Mouse (Mus musculus) megakaryocyte-erythroid progenitor cell, adult 5-6 weeks (primary cell): ENCODE results near the gene Inca1. TPM values are rescaled to one million over a fixed set of nuclear protein-coding genes. Genes with fewer than 3 reads are reported as not detected.

Source experiments
- ATAC-seq: replicated peaks from 2 replicates; pipeline ENCODE4 v1.8.0; 2016; ENCODE audit warnings: mild to moderate bottlenecking, inconsistent platforms; ENCODE audit not compliant: severe bottlenecking, poor library complexity, low FRiP score, low TSS enrichment
- total RNA-seq, 2 experiments: library from RNA; stranded (forward) in 1 of 2; stranded (reverse) in 1 of 2; fragments of 200-1000, 215-1000 nt in 1 of 2; fragments of >200 nt in 1 of 2; fragmentation: Nextera tagmentation in 1 of 2; gene quantifications; 2 replicates each; pipeline ENCODE4 v1.2.3; 2014 to 2017

Gene Inca1
- total RNA-seq, 2 experiments from 2014 or later = 0.42 TPM; not detected in 1

GRCm38 (mm10) chr11:70644564-70645103, 55.3 kb downstream of the Inca1 start:
- no peak for ATAC-seq

- no peak for ATAC-seq
Measured at GRCm38 (mm10) chr11:70643051-70643450, 56.9 kb downstream of the Inca1 start.

- ATAC-seq = no peak
Measured at GRCm38 (mm10) chr11:70641241-70641640, 58.7 kb downstream of the Inca1 start.

GRCm38 (mm10) chr11:70639976-70640375, 60.0 kb downstream of the Inca1 start:
- no peak for ATAC-seq

GRCm38 (mm10) chr11:70638714-70639278, 61.2 kb downstream of the Inca1 start, which contains the start of gene Gp1ba:
Gp1ba (plus strand) TSS chr11:70639122.
- peak; percentile 85 for ATAC-seq

Other genes starting within 250 kb of the Inca1 start
- 25.5 and 34.8 TPM in 2 replicates for gene Med11, start 248.2 kb downstream of the Inca1 start, total RNA-seq (2014; fragmentation: Nextera tagmentation)
- gene Med11, start 248.2 kb downstream of the Inca1 start, total RNA-seq (2017) = 38.6 and 46.5 TPM in 2 replicates
- 0.30 and 0.94 TPM in 2 replicates for gene Zmynd15, start 240.7 kb downstream of the Inca1 start, total RNA-seq (2014; fragmentation: Nextera tagmentation)
- not detected in 2 replicates for gene Zmynd15, start 240.7 kb downstream of the Inca1 start, total RNA-seq (2017)
- 0.99 TPM in 1 of 2 replicates, not detected in the other for gene Cxcl16, start 240.2 kb downstream of the Inca1 start, total RNA-seq (2014; fragmentation: Nextera tagmentation)
- 0.08 TPM in 1 of 2 replicates, not detected in the other for gene Cxcl16, start 240.2 kb downstream of the Inca1 start, total RNA-seq (2017)
- not detected in 2 replicates for gene Tm4sf5, start 194.9 kb downstream of the Inca1 start, total RNA-seq (2014; fragmentation: Nextera tagmentation)
- not detected in 2 replicates for gene Tm4sf5, start 194.9 kb downstream of the Inca1 start, total RNA-seq (2017)
- gene Vmo1, start 185.5 kb downstream of the Inca1 start, total RNA-seq (2014; fragmentation: Nextera tagmentation) = not detected in 2 replicates
- not detected in 2 replicates for gene Vmo1, start 185.5 kb downstream of the Inca1 start, total RNA-seq (2017)
- gene Gltpd2, start 181.0 kb downstream of the Inca1 start, total RNA-seq (2014; fragmentation: Nextera tagmentation) = not detected in 2 replicates
- gene Gltpd2, start 181.0 kb downstream of the Inca1 start, total RNA-seq (2017) = not detected in 2 replicates
- gene Psmb6, start 174.8 kb downstream of the Inca1 start, total RNA-seq (2014; fragmentation: Nextera tagmentation) = 299 and 333 TPM in 2 replicates
- 225 and 305 TPM in 2 replicates for gene Psmb6, start 174.8 kb downstream of the Inca1 start, total RNA-seq (2017)
- not detected in 2 replicates for gene Gm40193, start 167.2 kb downstream of the Inca1 start, total RNA-seq (2014; fragmentation: Nextera tagmentation)
- not detected in 2 replicates for gene Gm40193, start 167.2 kb downstream of the Inca1 start, total RNA-seq (2017)
- gene Pld2, start 160.1 kb downstream of the Inca1 start, total RNA-seq (2014; fragmentation: Nextera tagmentation) = not detected in 2 replicates
- 0.47 TPM in 1 of 2 replicates, not detected in the other for gene Pld2, start 160.1 kb downstream of the Inca1 start, total RNA-seq (2017)
- 44.7 and 61.0 TPM in 2 replicates for gene Mink1, start 137.3 kb downstream of the Inca1 start, total RNA-seq (2014; fragmentation: Nextera tagmentation)
- gene Mink1, start 137.3 kb downstream of the Inca1 start, total RNA-seq (2017) = 18.2 and 19.8 TPM in 2 replicates
- gene 4930544D05Rik, start 84.3 kb downstream of the Inca1 start, total RNA-seq (2014; fragmentation: Nextera tagmentation) = not detected in 2 replicates
- gene 4930544D05Rik, start 84.3 kb downstream of the Inca1 start, total RNA-seq (2017) = not detected in 2 replicates
- 3.0 TPM in 1 of 2 replicates, not detected in the other for gene Chrne, start 80.9 kb downstream of the Inca1 start, total RNA-seq (2014; fragmentation: Nextera tagmentation)
- gene Chrne, start 80.9 kb downstream of the Inca1 start, total RNA-seq (2017) = not detected in 2 replicates
- 3.6 and 10.4 TPM in 2 replicates for gene Gp1ba, start 61.0 kb downstream of the Inca1 start, total RNA-seq (2014; fragmentation: Nextera tagmentation)
- 0.50 and 0.85 TPM in 2 replicates for gene Gp1ba, start 61.0 kb downstream of the Inca1 start, total RNA-seq (2017)
- 92.8 and 95.5 TPM in 2 replicates for gene Rnf167, start 52.9 kb downstream of the Inca1 start, total RNA-seq (2014; fragmentation: Nextera tagmentation)
- gene Rnf167, start 52.9 kb downstream of the Inca1 start, total RNA-seq (2017) = 42.3 and 53.4 TPM in 2 replicates
- gene Slc25a11, start 52.7 kb downstream of the Inca1 start, total RNA-seq (2014; fragmentation: Nextera tagmentation) = 62.3 and 63.1 TPM in 2 replicates
- 33.1 and 36.2 TPM in 2 replicates for gene Slc25a11, start 52.7 kb downstream of the Inca1 start, total RNA-seq (2017)
- gene Pfn1, start 45.5 kb downstream of the Inca1 start, total RNA-seq (2014; fragmentation: Nextera tagmentation) = 1,236 and 1,373 TPM in 2 replicates
- gene Pfn1, start 45.5 kb downstream of the Inca1 start, total RNA-seq (2017) = 377 and 675 TPM in 2 replicates
- gene Eno3, start 43.0 kb downstream of the Inca1 start, total RNA-seq (2014; fragmentation: Nextera tagmentation) = 16.7 and 33.7 TPM in 2 replicates
- gene Eno3, start 43.0 kb downstream of the Inca1 start, total RNA-seq (2017) = 8.4 and 16.5 TPM in 2 replicates
- 61.3 and 88.7 TPM in 2 replicates for gene Spag7, start 30.7 kb downstream of the Inca1 start, total RNA-seq (2014; fragmentation: Nextera tagmentation)
- gene Spag7, start 30.7 kb downstream of the Inca1 start, total RNA-seq (2017) = 59.9 and 60.5 TPM in 2 replicates
- 14.6 and 17.4 TPM in 2 replicates for gene Camta2, start 12.1 kb downstream of the Inca1 start, total RNA-seq (2014; fragmentation: Nextera tagmentation)
- 0.91 and 7.1 TPM in 2 replicates for gene Camta2, start 12.1 kb downstream of the Inca1 start, total RNA-seq (2017)
- gene Kif1c, start 393 bp upstream of the Inca1 start, total RNA-seq (2014; fragmentation: Nextera tagmentation) = 3.9 and 8.3 TPM in 2 replicates
- 5.4 and 13.2 TPM in 2 replicates for gene Kif1c, start 393 bp upstream of the Inca1 start, total RNA-seq (2017)
- gene Zfp3, start 64.1 kb upstream of the Inca1 start, total RNA-seq (2014; fragmentation: Nextera tagmentation) = 3.1 and 5.6 TPM in 2 replicates
- gene Zfp3, start 64.1 kb upstream of the Inca1 start, total RNA-seq (2017) = 1.6 and 3.9 TPM in 2 replicates
- not detected in 2 replicates for gene Scimp, start 112.4 kb upstream of the Inca1 start, total RNA-seq (2014; fragmentation: Nextera tagmentation)
- 0.99 TPM in 1 of 2 replicates, not detected in the other for gene Scimp, start 112.4 kb upstream of the Inca1 start, total RNA-seq (2017)
- gene Rabep1, start 144.6 kb upstream of the Inca1 start, total RNA-seq (2014; fragmentation: Nextera tagmentation) = 27.3 and 29.6 TPM in 2 replicates
- 72.8 and 75.8 TPM in 2 replicates for gene Rabep1, start 144.6 kb upstream of the Inca1 start, total RNA-seq (2017)